Mouse (Mus musculus) heart, adult 2 months (tissue): ENCODE measurements around the gene Olfr545. TPM values are rescaled to one million over a fixed set of nuclear protein-coding genes. Genes with fewer than 3 reads are reported as not detected.

Experiments used
- DNase-seq, 2 experiments: peaks; one replicate each; pipeline ENCODE4 v3.0.0; 2021
- H3K27ac ChIP-seq: fragments of 200-600 bp; 2 replicates; pipeline ENCODE4 v1.8.1; 2022
- H3K27me3 ChIP-seq: fragments of 200-500 bp; 2 replicates; pipeline ENCODE4 v1.6.1; 2012; ENCODE audit warnings: mild to moderate bottlenecking, low read length, inconsistent platforms, mixed read lengths; ENCODE audit not compliant: control insufficient read depth, insufficient read depth
- H3K36me3 ChIP-seq: fragments of 200-500 bp; 2 replicates; pipeline ENCODE4 v1.6.1; 2012; ENCODE audit warnings: low read length, inconsistent platforms; ENCODE audit not compliant: control insufficient read depth, insufficient read depth
- H3K4me1 ChIP-seq: fragments of 200-500 bp; 2 replicates; pipeline ENCODE4 v1.6.1; 2011; ENCODE audit warnings: low read length; ENCODE audit not compliant: control insufficient read depth, insufficient read depth
- H3K4me3 ChIP-seq: fragments of 200-600 bp; 2 replicates; pipeline ENCODE4 v1.8.1; 2022
- H3K79me2 ChIP-seq: fragments of 200-500 bp; replicated peaks from 2 replicates; pipeline ENCODE4 v1.6.1; 2012; ENCODE audit warnings: mild to moderate bottlenecking, inconsistent platforms, low read length, moderate library complexity, mixed read lengths; ENCODE audit not compliant: control insufficient read depth, insufficient read depth
- H3K9ac ChIP-seq: fragments of 200-500 bp; 2 replicates; pipeline ENCODE4 v1.6.1; 2012; ENCODE audit warnings: low read depth, mild to moderate bottlenecking, control low read depth, inconsistent platforms, low read length, mixed read lengths
- CTCF ChIP-seq: fragments of 200-600 bp; IDR thresholded peaks from 2 replicates; pipeline ENCODE4 v1.8.1; 2022; ENCODE audit warnings: antibody characterized with exemption, mild to moderate bottlenecking, moderate library complexity
- EP300 ChIP-seq: fragments of 200-500 bp; IDR thresholded peaks from 2 replicates; pipeline ENCODE4 v1.6.1; 2011; ENCODE audit warnings: low read depth, low read length, control low read depth; ENCODE audit not compliant: insufficient read depth
- POLR2A ChIP-seq: fragments of 200-500 bp; IDR thresholded peaks from 2 replicates; pipeline ENCODE4 v1.6.1; 2011; ENCODE audit warnings: mild to moderate bottlenecking, low read depth, low read length, control low read depth; ENCODE audit not compliant: insufficient read depth
- WGBS: fragments of 180-500 bp; shearing (Covaris S2); methylation state at CpG from one replicate; pipeline ENCODE4 v1.1.7; 2018; 5-methylcytosine and 5-hydroxymethylcytosine counted together
- intact Hi-C: fragments of 180-260 bp; cut with DNase I; formaldehyde crosslinking; loops from one replicate; pipeline ENCODE4 v1.15.1; 2025
- polyA plus RNA-seq: library from polyadenylated mRNA; depleted of rRNA; stranded (reverse); fragments of >200 nt; gene quantifications from 2 replicates; pipeline ENCODE4 v1.2.3, GENCODE M21; 2012
- total RNA-seq, 2 experiments: library from RNA; stranded (reverse); gene quantifications; 2 replicates each; pipeline ENCODE4 v1.2.3; 2021

Olfr545 gene
- total and polyA plus RNA-seq, 3 experiments, result not detected

DNA sequence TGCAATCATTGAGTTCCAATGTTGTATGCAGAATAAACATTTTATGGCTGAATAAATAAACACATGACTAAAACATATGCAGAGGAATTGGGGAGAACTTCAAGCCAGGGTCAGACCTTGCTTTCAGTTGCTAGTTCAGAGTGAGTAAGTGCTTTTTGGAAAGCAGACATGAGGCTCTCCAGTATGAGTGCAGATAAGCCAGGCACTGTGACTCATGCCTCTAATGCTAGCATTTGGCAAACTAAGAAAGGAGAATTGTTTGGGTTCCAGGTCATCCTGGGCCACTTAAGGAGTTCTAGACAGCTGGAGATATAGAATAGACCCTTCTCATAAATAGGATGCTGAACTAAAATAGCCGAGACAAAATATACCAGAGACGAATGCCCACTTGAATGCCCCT, 15.7 kb downstream of the Olfr545 start:
- no peak for TF ChIP-seq EP300
- no peak for TF ChIP-seq CTCF
- no peak for TF ChIP-seq POLR2A
- H3K4me3 ChIP-seq, result no peak overlapping the region
- H3K4me1 ChIP-seq, result peaks cover 3% of the 10 kb centered on the region
- no peaks in the 10 kb centered on the region for H3K79me2 ChIP-seq
- intact Hi-C loops, result no loop called here
- WGBS, result 40% methylated on average over 2 of the region's 2 CpGs
- no peak overlapping the region for H3K9ac ChIP-seq
- no peaks in the 10 kb centered on the region for H3K36me3 ChIP-seq
- no peak for DNase-seq
- no peak overlapping the region for H3K27ac ChIP-seq
- no peaks in the 10 kb centered on the region for H3K27me3 ChIP-seq

DNA sequence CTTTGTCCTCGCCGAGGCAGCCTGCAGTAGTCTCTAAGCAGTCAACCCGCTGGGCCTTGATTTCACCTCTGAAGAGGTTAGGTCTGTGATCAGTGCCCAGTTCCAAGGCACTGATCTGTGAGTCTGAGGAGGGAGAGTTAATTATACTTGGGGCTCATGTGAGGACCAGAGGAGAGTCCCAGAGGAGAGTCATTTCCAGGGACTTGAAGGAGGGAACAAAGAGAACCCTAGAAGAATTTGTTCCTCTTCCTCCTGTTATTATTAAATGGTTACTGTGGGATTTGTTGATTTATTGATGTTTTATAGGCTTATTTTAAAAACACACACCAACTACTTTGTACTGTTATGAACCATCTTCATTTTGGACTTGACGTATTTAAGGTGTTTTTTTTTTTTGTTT, 17.8 kb downstream of the Olfr545 start, which contains the start of gene Olfr543:
Olfr543 (minus strand) TSS at position 101 of the 400 bp plus-strand sequence.
- TF ChIP-seq POLR2A (no peak), CTCF (no peak), EP300 (no peak)
- Histone ChIP-seq H3K27me3 (no peaks in the 10 kb centered on the region), H3K4me1 (peaks cover 3% of the 10 kb centered on the region), H3K36me3 (no peaks in the 10 kb centered on the region), H3K79me2 (no peaks in the 10 kb centered on the region), H3K4me3 (no peak within 1 kb of the TSS), H3K27ac (no peak within 1 kb of the TSS), H3K9ac (no peak within 1 kb of the TSS)
- no peak for DNase-seq
- intact Hi-C loops, result no loop called here
- WGBS, result 98% methylated on average over 4 of the region's 4 CpGs

DNA sequence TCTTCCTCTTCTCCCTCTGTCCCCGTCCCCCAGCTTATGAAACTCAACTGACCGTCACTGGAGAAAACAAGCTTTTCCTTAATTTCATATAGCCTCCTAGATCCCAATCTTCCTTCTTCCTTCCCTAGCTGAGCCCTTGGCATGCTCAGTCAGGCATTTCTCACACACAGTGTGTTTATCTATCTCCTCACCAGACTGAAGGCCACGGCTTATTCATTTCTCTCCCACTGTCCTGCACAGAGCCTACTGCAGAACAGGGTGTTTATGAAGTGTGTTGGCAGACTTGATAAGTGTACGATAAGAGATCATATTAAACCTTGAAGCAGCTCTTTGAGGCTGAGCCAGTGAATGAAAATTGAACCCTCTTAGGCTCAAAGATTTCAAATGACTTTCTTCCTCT, 18.6 kb downstream of the Olfr545 start:
- intact Hi-C loops, result no loop called here
- Histone ChIP-seq H3K4me3 (no peak overlapping the region), H3K36me3 (no peaks in the 10 kb centered on the region), H3K27ac (no peak overlapping the region), H3K4me1 (peaks cover 3% of the 10 kb centered on the region), H3K9ac (no peak overlapping the region), H3K27me3 (no peaks in the 10 kb centered on the region), H3K79me2 (no peaks in the 10 kb centered on the region)
- no peak for TF ChIP-seq EP300
- no peak for DNase-seq
- WGBS, result 59% methylated on average over 4 of the region's 4 CpGs

DNA sequence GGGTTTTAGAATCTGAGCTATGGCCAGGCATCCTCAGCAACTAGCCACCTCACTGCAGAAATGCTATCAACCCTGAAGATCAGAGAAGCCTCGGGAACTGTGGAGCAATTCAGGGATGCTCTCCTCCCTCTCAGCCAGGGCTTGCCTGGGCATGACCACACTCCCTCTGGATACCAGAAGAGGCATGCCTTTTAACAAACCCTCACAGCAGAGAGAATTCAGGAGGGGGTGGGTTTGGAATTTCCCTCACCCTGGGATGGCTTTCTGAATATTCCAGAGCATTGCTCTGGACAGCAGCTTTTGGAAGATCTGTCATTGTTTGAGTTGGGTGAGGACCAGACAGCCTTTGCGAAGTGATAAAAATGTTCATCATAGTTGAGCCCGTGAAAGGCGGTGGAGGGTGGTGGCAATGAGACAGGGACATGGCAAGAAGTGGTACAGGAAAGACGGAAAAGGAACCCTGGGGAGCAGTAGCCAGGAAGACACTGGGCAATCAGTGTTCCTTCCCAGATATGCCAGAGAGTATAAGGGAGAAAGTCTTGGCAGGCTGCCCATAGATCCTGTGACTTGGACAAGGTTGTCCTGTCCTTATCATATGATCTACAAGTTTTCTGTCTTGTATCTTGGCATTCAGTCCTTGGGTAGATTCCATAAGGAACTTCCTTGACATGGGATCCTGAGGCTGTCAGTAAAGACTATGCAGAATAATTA, 19.9 kb downstream of the Olfr545 start:
- intact Hi-C loops, result no loop called here
- H3K36me3 ChIP-seq, result no peaks in the 10 kb centered on the region
- no peak overlapping the region for H3K9ac ChIP-seq
- DNase-seq, result no peak
- no peaks in the 10 kb centered on the region for H3K27me3 ChIP-seq
- peaks cover 3% of the 10 kb centered on the region for H3K4me1 ChIP-seq
- no peak overlapping the region for H3K27ac ChIP-seq
- WGBS, result 31% methylated on average over 5 of the region's 5 CpGs
- H3K79me2 ChIP-seq, result no peaks in the 10 kb centered on the region
- no peak overlapping the region for H3K4me3 ChIP-seq
- TF ChIP-seq POLR2A, result no peak
- TF ChIP-seq EP300, result no peak
- TF ChIP-seq CTCF, result no peak

DNA sequence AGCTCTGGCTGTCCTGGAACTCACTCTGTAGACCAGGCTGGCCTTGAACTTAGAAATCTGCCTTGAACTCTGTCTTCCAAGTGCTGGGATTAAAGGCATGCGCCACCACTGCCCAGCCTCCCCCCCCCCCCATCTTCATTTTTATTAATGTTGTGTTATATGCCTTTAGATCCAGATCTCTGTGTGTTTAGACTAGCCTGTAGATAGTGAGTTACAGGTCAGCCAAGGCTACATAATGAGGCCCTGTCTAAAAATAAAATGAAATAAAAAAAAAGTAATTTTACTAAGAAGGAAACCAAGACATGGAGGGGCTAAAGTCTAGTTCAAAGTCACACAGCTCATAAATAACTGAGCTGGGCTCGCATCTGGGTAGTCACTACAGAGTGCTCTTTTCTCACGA, 20.4 kb downstream of the Olfr545 start:
- Histone ChIP-seq H3K27ac (no peak overlapping the region), H3K79me2 (no peaks in the 10 kb centered on the region), H3K4me3 (no peak overlapping the region), H3K9ac (no peak overlapping the region), H3K4me1 (peaks cover 3% of the 10 kb centered on the region), H3K27me3 (no peaks in the 10 kb centered on the region), H3K36me3 (no peaks in the 10 kb centered on the region)
- no peak for TF ChIP-seq EP300
- TF ChIP-seq POLR2A, result no peak
- TF ChIP-seq CTCF, result no peak
- DNase-seq, result no peak
- intact Hi-C loops, result no loop called here
- 86% methylated on average over 3 of the region's 3 CpGs for WGBS

DNA sequence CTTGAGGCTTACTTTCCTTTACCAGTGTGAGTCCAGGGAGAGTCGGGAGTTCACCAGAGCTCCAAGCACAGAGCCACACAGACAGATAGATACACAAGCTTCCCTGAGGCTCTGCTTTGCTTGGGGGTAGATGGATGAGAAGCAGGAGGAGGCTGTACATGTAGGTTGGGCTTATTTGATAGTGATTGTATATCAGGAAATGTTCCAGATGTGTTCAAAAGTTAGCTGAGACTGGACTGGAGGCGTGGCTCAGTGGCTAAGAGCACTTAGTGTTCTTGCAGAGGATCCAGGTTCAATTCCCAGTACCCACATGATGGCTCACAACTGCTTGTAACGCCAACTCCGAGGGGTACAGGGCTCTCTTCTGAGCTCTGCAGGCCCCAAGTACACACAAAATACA, 20.9 kb downstream of the Olfr545 start:
- no peak for TF ChIP-seq POLR2A
- TF ChIP-seq EP300, result no peak
- TF ChIP-seq CTCF, result no peak
- peaks cover 3% of the 10 kb centered on the region for H3K4me1 ChIP-seq
- no peaks in the 10 kb centered on the region for H3K27me3 ChIP-seq
- no peaks in the 10 kb centered on the region for H3K36me3 ChIP-seq
- DNase-seq, result no peak
- H3K27ac ChIP-seq, result no peak overlapping the region
- intact Hi-C loops, result no loop called here
- H3K79me2 ChIP-seq, result no peaks in the 10 kb centered on the region
- H3K9ac ChIP-seq, result no peak overlapping the region
- WGBS, result 81% methylated on average over 4 of the region's 4 CpGs
- no peak overlapping the region for H3K4me3 ChIP-seq
